Mouse (Mus musculus) kidney, adult 2 months (tissue): ENCODE results near the gene Gp1bb.

Experiments used
- CTCF ChIP-seq: fragments of 200-500 bp; conservative IDR thresholded peaks from 2 replicates; pipeline ENCODE4 v1.5.1; 2011; ENCODE audit warnings: low read depth, mild to moderate bottlenecking, control low read depth, low read length, moderate library complexity, mixed read lengths; ENCODE audit not compliant: insufficient read depth, insufficient read length
- POLR2A ChIP-seq: fragments of 200-500 bp; IDR thresholded peaks from one replicate; pipeline ENCODE4 v1.6.1; 2011; ENCODE audit warnings: low read depth, low read length, control low read depth

DNA sequence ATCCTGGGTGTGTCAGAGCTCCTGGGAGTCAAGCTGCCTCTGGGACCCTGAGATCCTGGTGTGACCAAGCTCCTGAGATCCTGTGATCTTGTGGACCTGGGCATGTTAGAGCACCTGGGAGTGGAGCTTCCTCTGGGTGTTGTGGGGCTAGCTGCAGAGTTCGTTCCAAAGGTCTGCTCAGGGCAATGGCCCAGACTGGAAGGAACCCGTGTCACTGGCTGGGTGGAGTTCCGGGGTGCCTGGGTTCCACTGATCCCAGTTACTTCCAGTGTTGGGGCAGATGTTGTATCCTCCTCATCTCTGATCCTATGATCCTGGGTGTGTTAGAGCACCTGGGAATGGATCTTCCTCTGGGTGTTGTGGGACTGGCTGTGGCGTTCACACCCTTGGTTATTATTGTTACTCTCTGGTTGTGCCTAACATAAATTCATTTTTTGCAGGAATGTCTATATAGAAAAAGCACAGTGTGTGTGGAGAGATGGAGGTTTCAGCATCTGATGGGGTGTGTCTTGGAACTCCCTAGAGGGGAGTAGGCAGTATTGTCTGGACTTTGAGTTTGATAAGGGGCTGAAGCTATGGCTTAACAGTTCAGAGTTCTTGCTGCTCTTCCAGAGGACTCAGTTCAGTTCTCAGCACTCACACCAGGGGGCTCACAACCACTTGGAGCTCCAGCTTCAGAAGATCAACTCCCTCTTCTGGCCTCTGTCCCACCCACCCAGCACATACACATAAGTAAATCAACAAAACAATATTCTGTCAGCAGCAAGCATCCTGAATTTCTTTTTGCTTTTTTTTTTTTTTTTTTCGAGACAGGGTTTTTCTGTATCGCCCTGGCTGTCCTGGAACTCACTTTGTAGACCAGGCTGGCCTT, 31.3 kb upstream of the Gp1bb start:
- TF ChIP-seq CTCF (no peak), POLR2A (no peak)
